Comparison of ENCODE assay signal across 8 mouse cellular contexts in genomic region chr8:114369038-114369976, GRCm38 (mm10). TPM values are rescaled to one million over a fixed set of nuclear protein-coding genes. Genes with fewer than 3 reads are reported as not detected.
DNase-seq lines count a peak whose midpoint lies in the region; ATAC-seq and TF ChIP-seq lines count a peak whose summit lies in the region.

No protein-coding gene starts in this region.

- peak; percentile 92 for TF ChIP-seq CTCF in kidney, adult 2 months (conservative IDR thresholded peaks at IDR 0.05; ENCODE audit: insufficient read depth, insufficient read length, low read depth, low read length)

- H3K9me3 ChIP-seq in intestine, embryonic 14.5 days (ENCODE audit: control insufficient read depth, low read length): no peaks in the 10 kb centered on the region
- no peaks in the 10 kb centered on the region for H3K9me3 ChIP-seq in intestine, embryonic 16.5 days (ENCODE audit: control insufficient read depth, low read length)
- no peaks in the 10 kb centered on the region for H3K9me3 ChIP-seq in limb, embryonic 12.5 days
- no peaks in the 10 kb centered on the region for H3K9me3 ChIP-seq in midbrain, embryonic 16.5 days (replicated peaks; ENCODE audit: control insufficient read depth, low read length, poor library complexity, severe bottlenecking)

- peak; percentile 92 for DNase-seq in intestine, embryonic 14.5 days (ENCODE audit: low spot score)
- peak; percentile 80 for DNase-seq in embryo, embryonic 11 days
- peak; percentile 65 for DNase-seq in kidney, adult 2 months
- peak; percentile 3 to 9 for DNase-seq in spleen, postnatal 36 days (ENCODE audit: low spot score in 2 of 2)

- no peaks in the 10 kb centered on the region for H3K27me3 ChIP-seq in intestine, embryonic 14.5 days (replicated peaks; ENCODE audit: control insufficient read depth, insufficient read depth, low read length)
- H3K27me3 ChIP-seq in intestine, embryonic 16.5 days (replicated peaks; ENCODE audit: control insufficient read depth, insufficient read depth, low read length): no peaks in the 10 kb centered on the region
- no peaks in the 10 kb centered on the region for H3K27me3 ChIP-seq in kidney, adult 2 months (replicated peaks; ENCODE audit: control insufficient read depth, insufficient read depth, low read length)
- peaks cover 3% of the 10 kb centered on the region for H3K27me3 ChIP-seq in limb, embryonic 12.5 days
- H3K27me3 ChIP-seq in midbrain, embryonic 16.5 days (ENCODE audit: control insufficient read depth, insufficient read depth, low read depth, low read length): no peaks in the 10 kb centered on the region

- no peak overlapping the region for H3K9ac ChIP-seq in intestine, embryonic 14.5 days (ENCODE audit: low read length)
- H3K9ac ChIP-seq in intestine, embryonic 16.5 days (ENCODE audit: low read depth, low read length): no peak overlapping the region
- H3K9ac ChIP-seq in limb, embryonic 12.5 days (replicated peaks): no peak overlapping the region
- H3K9ac ChIP-seq in midbrain, embryonic 16.5 days (ENCODE audit: low read depth, low read length): peak overlapping the region; percentile 12; the same call in 1 of the 2 replicates

- TF ChIP-seq POLR2A in kidney, adult 2 months (IDR thresholded peaks at IDR 0.05; ENCODE audit: low read depth, low read length): no peak

- no peak for ATAC-seq in intestine, embryonic 14.5 days (replicated peaks; ENCODE audit: low FRiP score, low TSS enrichment, low read depth)
- ATAC-seq in intestine, embryonic 16.5 days: no peak
- ATAC-seq in granulocyte monocyte progenitor cell, adult 5-6 weeks (replicated peaks; ENCODE audit: poor library complexity, severe bottlenecking): peak; percentile 78
- ATAC-seq in limb, embryonic 12.5 days (ENCODE audit: insufficient number of reproducible peaks, insufficient read depth, low FRiP score, low TSS enrichment, low read depth): no peak
- no peak for ATAC-seq in midbrain, embryonic 16.5 days

- H3K4me1 ChIP-seq in intestine, embryonic 14.5 days (replicated peaks; ENCODE audit: control insufficient read depth, insufficient read depth, low read length): no peaks in the 10 kb centered on the region
- no peaks in the 10 kb centered on the region for H3K4me1 ChIP-seq in intestine, embryonic 16.5 days (ENCODE audit: control insufficient read depth, insufficient read depth, low read length)
- H3K4me1 ChIP-seq in kidney, adult 2 months (ENCODE audit: control insufficient read depth, insufficient read depth, low read length): no peaks in the 10 kb centered on the region
- H3K4me1 ChIP-seq in limb, embryonic 12.5 days (replicated peaks): no peaks in the 10 kb centered on the region
- peaks cover 5% of the 10 kb centered on the region; the same call in 1 of the 2 replicates for H3K4me1 ChIP-seq in midbrain, embryonic 16.5 days (ENCODE audit: control insufficient read depth, insufficient read depth, low read length)

- no peaks in the 10 kb centered on the region for H3K36me3 ChIP-seq in intestine, embryonic 14.5 days (ENCODE audit: control insufficient read depth, insufficient read depth, low read length)
- H3K36me3 ChIP-seq in intestine, embryonic 16.5 days (ENCODE audit: control insufficient read depth, insufficient read depth, low read length): no peaks in the 10 kb centered on the region
- no peaks in the 10 kb centered on the region for H3K36me3 ChIP-seq in kidney, adult 2 months (ENCODE audit: control insufficient read depth, insufficient read depth, low read length)
- H3K36me3 ChIP-seq in limb, embryonic 12.5 days: no peaks in the 10 kb centered on the region
- no peaks in the 10 kb centered on the region for H3K36me3 ChIP-seq in midbrain, embryonic 16.5 days (ENCODE audit: control insufficient read depth, insufficient read depth, low read length)

- WGBS in intestine, embryonic 14.5 days: 35% methylated on average over 27 of the region's 27 CpGs
- WGBS in intestine, embryonic 16.5 days: 36% methylated on average over 27 of the region's 27 CpGs
- 33% methylated on average over 27 of the region's 27 CpGs for WGBS in kidney, adult 2 months
- 35% methylated on average over 27 of the region's 27 CpGs for WGBS in limb, embryonic 12.5 days
- 42% methylated on average over 27 of the region's 27 CpGs for WGBS in midbrain, embryonic 16.5 days

- no peak overlapping the region for H3K4me3 ChIP-seq in intestine, embryonic 14.5 days (ENCODE audit: low read depth, low read length)
- no peak overlapping the region for H3K4me3 ChIP-seq in intestine, embryonic 16.5 days (ENCODE audit: low read length)
- no peak overlapping the region for H3K4me3 ChIP-seq in kidney, adult 2 months (ENCODE audit: insufficient read depth, low read depth, low read length)
- no peak overlapping the region for H3K4me3 ChIP-seq in limb, embryonic 12.5 days (replicated peaks)
- no peak overlapping the region for H3K4me3 ChIP-seq in midbrain, embryonic 16.5 days (ENCODE audit: low read depth, low read length)

- no peak overlapping the region for H3K27ac ChIP-seq in intestine, embryonic 14.5 days (ENCODE audit: low read depth)
- no peak overlapping the region for H3K27ac ChIP-seq in intestine, embryonic 16.5 days (ENCODE audit: low read length)
- H3K27ac ChIP-seq in kidney, adult 2 months (ENCODE audit: insufficient read depth, low read depth, low read length): no peak overlapping the region
- no peak overlapping the region for H3K27ac ChIP-seq in limb, embryonic 12.5 days
- H3K27ac ChIP-seq in midbrain, embryonic 16.5 days (ENCODE audit: low read length): no peak overlapping the region

- 0 out of 2 replicates have a peak overlapping the region, but pooled peaks have one; percentile 20 for H3K4me2 ChIP-seq in intestine, embryonic 14.5 days (ENCODE audit: low read length)
- no peak overlapping the region; the same call in 1 of the 2 replicates for H3K4me2 ChIP-seq in intestine, embryonic 16.5 days (ENCODE audit: low read depth, low read length)
- H3K4me2 ChIP-seq in limb, embryonic 12.5 days: peak overlapping the region; percentile 17; the same call in 1 of the 2 replicates
- 0 out of 2 replicates have a peak overlapping the region, but pooled peaks have one; percentile 9 for H3K4me2 ChIP-seq in midbrain, embryonic 16.5 days (ENCODE audit: low read length)

RNA-seq across cellular contexts. Expression of gene Clec3a, which starts 48.6 kb away (rescaled TPM):
- polyA plus RNA-seq in intestine, embryonic 14.5 days (2014; fragmentation: Nextera tagmentation; extraction: Ambion mirVana): not detected in 2 replicates
- polyA plus RNA-seq in intestine, embryonic 16.5 days (2015; fragmentation: Nextera tagmentation; extraction: Ambion mirVana): not detected in 2 replicates
- total RNA-seq in granulocyte monocyte progenitor cell, adult 5-6 weeks (2014; fragmentation: Nextera tagmentation): not detected in 2 replicates
- not detected in 2 replicates for total RNA-seq in granulocyte monocyte progenitor cell, adult 5-6 weeks (2017)
- polyA plus RNA-seq in kidney, adult 2 months (2012; rRNA removed): not detected in 2 replicates
- polyA plus RNA-seq in limb, embryonic 12.5 days (2016; fragmentation: Nextera tagmentation; extraction: Ambion mirVana): not detected in 2 replicates
- polyA plus RNA-seq in midbrain, embryonic 16.5 days (2015; fragmentation: Nextera tagmentation; extraction: Ambion mirVana): not detected in 2 replicates

Comparison
In these comparisons a context has a peak if more than half of its experiments do, and no peak if none do; other contexts are left out.
1. DNase-seq: peak in every context shown above with its lines; median percentile 92 in intestine, embryonic 14.5 days; 80 in embryo, embryonic 11 days; 65 in kidney, adult 2 months; 6 in spleen, postnatal 36 days.